Mouse (Mus musculus): ENCODE measurements around the gene Os9. TPM values are rescaled to one million over a fixed set of nuclear protein-coding genes. Genes with fewer than 3 reads are reported as not detected.

Gene Os9
- total and polyA plus RNA-seq, 3 experiments: 42.4 to 60.4 TPM; not detected in 1

DNA sequence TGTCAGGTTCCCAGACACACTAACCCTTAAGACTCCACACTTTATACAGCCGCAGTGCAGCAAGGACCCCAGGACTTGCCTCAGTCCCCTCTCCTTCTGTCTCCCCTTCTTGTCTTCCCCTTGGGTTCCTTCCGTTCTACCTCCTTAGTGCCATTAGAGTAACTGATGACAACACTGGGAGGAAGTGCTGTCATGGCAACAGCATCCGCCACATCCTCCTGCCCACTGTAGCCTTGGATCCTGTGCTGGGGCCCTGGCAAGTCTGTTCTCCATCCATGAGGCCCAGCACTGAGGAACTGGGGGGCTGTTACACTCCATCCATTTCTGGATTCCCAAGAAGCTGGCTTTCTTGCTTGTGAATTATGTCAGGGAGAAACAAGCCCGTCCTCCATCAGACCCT lies 44.8 kb downstream of the Os9 start:
- H3K4me3 ChIP-seq (ENCODE audit: control insufficient read depth in 1 of 2, insufficient read depth in 1 of 2, low read depth in 2 of 2, low read length in 2 of 2): no peak overlapping the region
- no peaks in the 10 kb centered on the region for H3K36me3 ChIP-seq (ENCODE audit: control insufficient read depth in 1 of 2, insufficient read depth in 2 of 2, low read length in 2 of 2)
- no peak overlapping the region for H3K27ac ChIP-seq (ENCODE audit: control insufficient read depth, low read depth, low read length)
- H3K79me2 ChIP-seq (ENCODE audit: control insufficient read depth, insufficient read depth, low read length, poor library complexity): no peaks in the 10 kb centered on the region
- no peaks in the 10 kb centered on the region for H3K27me3 ChIP-seq (ENCODE audit: control insufficient read depth in 1 of 2, insufficient read depth in 2 of 2, low read length in 2 of 2)
- no peak overlapping the region for H3K9ac ChIP-seq (ENCODE audit: control insufficient read depth, low read depth, low read length, poor library complexity, severe bottlenecking)
- H3K9me3 ChIP-seq (replicated peaks; ENCODE audit: insufficient read depth, low read length): no peaks in the 10 kb centered on the region
- DNase-seq (ENCODE audit: low read depth, low spot score): no peak
- H3K4me1 ChIP-seq (ENCODE audit: control insufficient read depth in 1 of 2, insufficient read depth in 2 of 2, low read length in 2 of 2): no peaks in the 10 kb centered on the region
- TF ChIP-seq MAX (IDR thresholded peaks at IDR 0.05; ENCODE audit: low read length) (no peak), MXI1 (IDR thresholded peaks at IDR 0.05; ENCODE audit: low read depth, low read length) (no peak), USF1 (IDR thresholded peaks at IDR 0.05; ENCODE audit: low read depth, low read length) (no peak), TBP (IDR thresholded peaks at IDR 0.05; ENCODE audit: low read depth, low read length) (no peak), USF2 (IDR thresholded peaks at IDR 0.05; ENCODE audit: borderline replicate concordance in 1 of 2, insufficient read depth in 1 of 2, low read depth in 1 of 2, low read length in 2 of 2) (no peak), ZKSCAN1 (IDR thresholded peaks at IDR 0.05; ENCODE audit: low read depth, low read length) (no peak), ZMIZ1 (IDR thresholded peaks at IDR 0.05; ENCODE audit: low read depth, low read length) (no peak), CHD2 (IDR thresholded peaks at IDR 0.05; ENCODE audit: low read length) (no peak), GABPA (IDR thresholded peaks at IDR 0.05; ENCODE audit: low read depth, low read length) (no peak), ZC3H11A (IDR thresholded peaks at IDR 0.05; ENCODE audit: low read depth, low read length) (no peak), RCOR1 (IDR thresholded peaks at IDR 0.05; ENCODE audit: low read depth, low read length) (no peak), POLR2A (IDR thresholded peaks at IDR 0.05; ENCODE audit: control insufficient read depth in 1 of 2, insufficient read depth in 1 of 2, low read depth in 1 of 2, low read length in 2 of 2, poor library complexity in 1 of 2) (no peak), POLR2AphosphoS2 (IDR thresholded peaks at IDR 0.05; ENCODE audit: low read length) (no peak), MAFK (IDR thresholded peaks at IDR 0.05; ENCODE audit: borderline replicate concordance, low read depth, low read length) (no peak), ETS1 (IDR thresholded peaks at IDR 0.05; ENCODE audit: low read depth, low read length) (no peak), EP300 (IDR thresholded peaks at IDR 0.05; ENCODE audit: low read depth in 1 of 2, low read length in 2 of 2) (no peak)

DNA sequence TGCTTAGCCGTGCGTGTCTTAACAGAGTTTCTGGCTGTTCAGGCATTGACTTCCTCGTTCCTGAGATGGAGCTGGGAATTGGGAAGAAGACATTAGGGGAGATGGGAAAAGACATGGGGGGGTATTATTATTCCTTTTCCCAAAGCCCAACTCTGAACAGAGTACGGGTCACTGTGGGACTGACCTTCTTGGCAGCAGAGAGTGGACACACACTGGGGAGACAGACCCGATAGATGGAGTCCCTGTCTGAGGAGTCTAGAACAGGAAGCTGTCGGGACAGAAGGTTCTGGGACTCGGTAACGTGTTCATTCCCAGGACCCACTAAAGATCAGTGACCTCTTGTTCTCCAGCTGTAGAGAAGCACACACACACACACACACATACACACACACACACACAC lies 45.3 kb downstream of the Os9 start:
- Histone ChIP-seq H3K9ac (ENCODE audit: control insufficient read depth, low read depth, low read length, poor library complexity, severe bottlenecking) (no peak overlapping the region), H3K9me3 (replicated peaks; ENCODE audit: insufficient read depth, low read length) (no peaks in the 10 kb centered on the region), H3K27ac (ENCODE audit: control insufficient read depth, low read depth, low read length) (no peak overlapping the region), H3K4me1 (ENCODE audit: control insufficient read depth in 1 of 2, insufficient read depth in 2 of 2, low read length in 2 of 2) (no peaks in the 10 kb centered on the region), H3K79me2 (ENCODE audit: control insufficient read depth, insufficient read depth, low read length, poor library complexity) (peaks cover 2% of the 10 kb centered on the region; the same call in 1 of the 2 replicates), H3K27me3 (ENCODE audit: control insufficient read depth in 1 of 2, insufficient read depth in 2 of 2, low read length in 2 of 2) (no peaks in the 10 kb centered on the region), H3K4me3 (ENCODE audit: control insufficient read depth in 1 of 2, insufficient read depth in 1 of 2, low read depth in 2 of 2, low read length in 2 of 2) (no peak overlapping the region), H3K36me3 (ENCODE audit: control insufficient read depth in 1 of 2, insufficient read depth in 2 of 2, low read length in 2 of 2) (no peaks in the 10 kb centered on the region)
- DNase-seq (ENCODE audit: low read depth, low spot score): no peak
- TF ChIP-seq POLR2A (IDR thresholded peaks at IDR 0.05; ENCODE audit: control insufficient read depth in 1 of 2, insufficient read depth in 1 of 2, low read depth in 1 of 2, low read length in 2 of 2, poor library complexity in 1 of 2): no peak
- TF ChIP-seq TBP (IDR thresholded peaks at IDR 0.05; ENCODE audit: low read depth, low read length): no peak
- TF ChIP-seq SMC3 (IDR thresholded peaks at IDR 0.05; ENCODE audit: low read depth, low read length): no peak
- TF ChIP-seq TAL1 (IDR thresholded peaks at IDR 0.05; ENCODE audit: low read length): no peak
- no peak for TF ChIP-seq BHLHE40 (IDR thresholded peaks at IDR 0.05; ENCODE audit: borderline replicate concordance, low read depth, low read length)
- no peak for TF ChIP-seq TCF12 (IDR thresholded peaks at IDR 0.05; ENCODE audit: low read depth, low read length)

All from MEL (cell line).